In genomic region chr2:160981791-160982190, GRCm38 (mm10) we compare ENCODE assay signal across 19 mouse cellular contexts.
"Had no signal": no experiment of that assay in that cellular context is flagged by ENCODE, and none has a peak within 500 bp of the region (broad histone marks: within the 10 kb centered on the region; RNA-seq: fewer than 3 reads in every experiment).

No protein-coding gene starts in this region.

- H3K9ac ChIP-seq: forebrain, postnatal 0 days; heart, embryonic 13.5 days; heart, embryonic 15.5 days; hindbrain, embryonic 12.5 days; hindbrain, embryonic 14.5 days; intestine, embryonic 15.5 days; limb, embryonic 12.5 days; liver, embryonic 13.5 days had no signal

- DNase-seq: forebrain, postnatal 0 days; gastrocnemius, postnatal 10 days; gastrocnemius, postnatal 36 days; kidney, adult 18-20 months; kidney, adult 8-10 months; kidney, postnatal 10 days; kidney, postnatal 25 days; kidney, postnatal 4 days; liver; liver, embryonic 13.5 days had no signal

- H3K27ac ChIP-seq: heart, embryonic 13.5 days; heart, embryonic 15.5 days; hindbrain, embryonic 10.5 days; hindbrain, embryonic 12.5 days; hindbrain, embryonic 14.5 days; intestine, embryonic 15.5 days; layer of hippocampus, adult 2 months; limb, embryonic 10.5 days; limb, embryonic 12.5 days; liver, embryonic 13.5 days had no signal

- H3K4me1 ChIP-seq: hindbrain, embryonic 10.5 days; hindbrain, embryonic 12.5 days; intestine, embryonic 15.5 days; limb, embryonic 10.5 days; limb, embryonic 12.5 days; liver, embryonic 13.5 days had no signal

- H3K27me3 ChIP-seq: heart, embryonic 13.5 days; heart, embryonic 15.5 days; hindbrain, embryonic 12.5 days; intestine, embryonic 15.5 days; limb, embryonic 12.5 days; liver, embryonic 13.5 days had no signal

- H3K4me3 ChIP-seq: heart, embryonic 13.5 days; heart, embryonic 15.5 days; hindbrain, embryonic 10.5 days; hindbrain, embryonic 12.5 days; intestine, embryonic 15.5 days; layer of hippocampus, adult 2 months; limb, embryonic 10.5 days; limb, embryonic 12.5 days; liver, embryonic 13.5 days had no signal
